Mouse (Mus musculus) liver, adult 2 months (tissue): Measurements from ENCODE around the gene Slc25a47. TPM values are rescaled to one million over a fixed set of nuclear protein-coding genes. Genes with fewer than 3 reads are reported as not detected.

ENCODE experiments used
- DNase-seq: peaks from one replicate; pipeline ENCODE4 v3.0.0-alpha.2; 2011; ENCODE audit warnings: low read depth, low spot score; ENCODE audit errors: extremely low read depth
- H3K27ac ChIP-seq: fragments of 200-500 bp; replicated peaks from 2 replicates; pipeline ENCODE4 v1.5.1; 2012; ENCODE audit warnings: low read depth, mild to moderate bottlenecking, control low read depth, inconsistent platforms, low read length; ENCODE audit not compliant: insufficient read depth
- H3K27me3 ChIP-seq: fragments of 200-500 bp; 2 replicates; pipeline ENCODE4 v1.6.1; 2012; ENCODE audit warnings: mild to moderate bottlenecking, moderate library complexity, low read length, inconsistent platforms; ENCODE audit not compliant: control insufficient read depth, insufficient read depth
- H3K36me3 ChIP-seq: fragments of 200-500 bp; 2 replicates; pipeline ENCODE4 v1.6.1; 2012; ENCODE audit warnings: low read length, inconsistent platforms; ENCODE audit not compliant: control insufficient read depth, insufficient read depth
- H3K4me1 ChIP-seq: fragments of 200-500 bp; 2 replicates; pipeline ENCODE4 v1.6.1; 2011; ENCODE audit warnings: low read length; ENCODE audit not compliant: control insufficient read depth, insufficient read depth
- H3K4me3 ChIP-seq: fragments of 200-500 bp; 2 replicates; pipeline ENCODE4 v1.5.1; 2011; ENCODE audit warnings: low read depth, mild to moderate bottlenecking, control low read depth, low read length, moderate library complexity; ENCODE audit not compliant: insufficient read depth
- H3K79me2 ChIP-seq: fragments of 200-500 bp; 2 replicates; pipeline ENCODE4 v1.6.1; 2012; ENCODE audit warnings: inconsistent platforms, mild to moderate bottlenecking, low read length, moderate library complexity; ENCODE audit not compliant: control insufficient read depth, insufficient read depth
- H3K9ac ChIP-seq: fragments of 200-500 bp; 2 replicates; pipeline ENCODE4 v1.6.1; 2012; ENCODE audit warnings: low read depth, mild to moderate bottlenecking, control low read depth, inconsistent platforms, low read length
- CTCF ChIP-seq: fragments of 200-500 bp; IDR thresholded peaks from 2 replicates; pipeline ENCODE4 v1.5.1; 2011; ENCODE audit warnings: low read depth, low read length, control low read depth
- POLR2A ChIP-seq: fragments of 200-500 bp; IDR thresholded peaks from 2 replicates; pipeline ENCODE4 v1.6.1; 2011; ENCODE audit warnings: low read length, control low read depth; ENCODE audit not compliant: insufficient read depth; ENCODE audit errors: extremely low read depth
- WGBS: fragments of 180-500 bp; shearing (Covaris S2); methylation state at CpG from one replicate; pipeline ENCODE4 v1.1.7; 2018; 5-methylcytosine and 5-hydroxymethylcytosine counted together
- polyA plus RNA-seq: library from polyadenylated mRNA; depleted of rRNA; stranded (reverse); fragments of >200 nt; gene quantifications from 2 replicates; pipeline ENCODE4 v1.2.3, GENCODE M21; 2012; rRNA removed
- total RNA-seq: library from RNA; depleted of rRNA; stranded (reverse); fragments of >200 nt; gene quantifications from 2 replicates; pipeline ENCODE4 v1.2.3, GENCODE M21; 2014; rRNA removed

Slc25a47 gene
- total RNA-seq = 626 and 693 TPM in 2 replicates
- polyA plus RNA-seq = 602 and 616 TPM in 2 replicates

- H3K27me3 ChIP-seq = no peaks in the 10 kb centered on the region
- peak; percentile 79 for TF ChIP-seq POLR2A
- TF ChIP-seq CTCF = no peak
- peak within 1 kb of the TSS; percentile 81 for H3K4me3 ChIP-seq
- H3K79me2 ChIP-seq = peaks cover 18% of the 10 kb centered on the region; the same call in 1 of the 2 replicates
- peaks cover 21% of the 10 kb centered on the region for H3K4me1 ChIP-seq
- no peaks in the 10 kb centered on the region for H3K36me3 ChIP-seq
- H3K27ac ChIP-seq = peak within 1 kb of the TSS; percentile 84
- WGBS = under 1% methylated on average over 52 of the region's 53 CpGs
- DNase-seq = peak; percentile 86
- peak within 1 kb of the TSS; percentile 84 for H3K9ac ChIP-seq
Measured at GRCm38 (mm10) chr12:108835840-108836409, at the start of gene Slc25a47, which contains the start of gene Slc25a29. Gene Slc25a47 (plus strand): TSS chr12:108836046. Gene Slc25a29 (minus strand): TSS chr12:108835883.

- WGBS = 79% methylated on average over 2 of the region's 2 CpGs
- Histone ChIP-seq H3K36me3 (no peaks in the 10 kb centered on the region), H3K9ac (no peak overlapping the region), H3K4me1 (peaks cover 8% of the 10 kb centered on the region; the same call in 1 of the 2 replicates), H3K27ac (no peak overlapping the region), H3K27me3 (no peaks in the 10 kb centered on the region), H3K79me2 (peaks cover 7% of the 10 kb centered on the region; the same call in 1 of the 2 replicates), H3K4me3 (no peak overlapping the region)
- DNase-seq = no peak
- TF ChIP-seq POLR2A (no peak), CTCF (no peak)
Measured at GRCm38 (mm10) chr12:108787329-108787728, 48.5 kb upstream of the Slc25a47 start.

- Histone ChIP-seq H3K27ac (peak overlapping the region; percentile 94), H3K79me2 (peaks cover 16% of the 10 kb centered on the region), H3K36me3 (no peaks in the 10 kb centered on the region), H3K4me3 (peak overlapping the region; percentile 89), H3K4me1 (peaks cover 13% of the 10 kb centered on the region; the same call in 1 of the 2 replicates), H3K27me3 (no peaks in the 10 kb centered on the region), H3K9ac (peak overlapping the region; percentile 97)
- peak; percentile 60 for DNase-seq
- under 1% methylated on average over 51 of the region's 52 CpGs for whole genome bisulfite sequencing
- TF ChIP-seq POLR2A = 0 out of 2 replicates have a peak, but pooled peaks have one; percentile 17
- no peak for TF ChIP-seq CTCF
Measured at GRCm38 (mm10) chr12:108792152-108792545, 43.7 kb upstream of the Slc25a47 start.

- Histone ChIP-seq H3K36me3 (no peaks in the 10 kb centered on the region), H3K27me3 (no peaks in the 10 kb centered on the region), H3K4me1 (peaks cover 13% of the 10 kb centered on the region; the same call in 1 of the 2 replicates), H3K27ac (peak within 1 kb of the TSS; percentile 100), H3K79me2 (peaks cover 16% of the 10 kb centered on the region), H3K4me3 (peak within 1 kb of the TSS; percentile 98), H3K9ac (peak within 1 kb of the TSS; percentile 100)
- TF ChIP-seq POLR2A = peak; percentile 88
- TF ChIP-seq CTCF = no peak
- WGBS = under 1% methylated on average over 92 of the region's 127 CpGs
- peak; percentile 82 for DNase-seq
Measured at GRCm38 (mm10) chr12:108792546-108793452, 43.0 kb upstream of the Slc25a47 start, which contains the start of gene Yy1. Gene Yy1 (plus strand): TSS chr12:108792973.

DNA sequence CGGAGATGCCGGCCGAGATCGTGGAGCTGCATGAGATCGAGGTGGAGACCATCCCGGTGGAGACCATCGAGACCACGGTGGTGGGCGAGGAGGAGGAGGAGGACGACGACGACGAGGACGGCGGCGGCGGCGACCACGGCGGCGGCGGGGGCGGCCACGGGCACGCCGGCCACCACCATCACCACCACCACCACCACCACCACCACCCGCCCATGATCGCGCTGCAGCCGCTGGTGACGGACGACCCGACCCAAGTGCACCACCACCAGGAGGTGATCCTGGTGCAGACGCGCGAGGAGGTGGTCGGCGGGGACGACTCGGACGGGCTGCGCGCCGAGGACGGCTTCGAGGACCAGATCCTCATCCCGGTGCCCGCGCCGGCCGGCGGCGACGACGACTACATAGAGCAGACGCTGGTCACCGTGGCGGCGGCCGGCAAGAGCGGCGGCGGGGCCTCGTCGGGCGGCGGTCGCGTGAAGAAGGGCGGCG, 42.3 kb upstream of the Slc25a47 start:
- peak overlapping the region; percentile 98 for H3K4me3 ChIP-seq
- under 1% methylated on average over 68 of the region's 71 CpGs for WGBS
- peak overlapping the region; percentile 89 for H3K27ac ChIP-seq
- no peak for DNase-seq
- TF ChIP-seq POLR2A (no peak), CTCF (no peak)
- no peaks in the 10 kb centered on the region for H3K36me3 ChIP-seq
- H3K4me1 ChIP-seq = peaks cover 16% of the 10 kb centered on the region; the same call in 1 of the 2 replicates
- peak overlapping the region; percentile 96 for H3K9ac ChIP-seq
- peaks cover 19% of the 10 kb centered on the region for H3K79me2 ChIP-seq
- no peaks in the 10 kb centered on the region for H3K27me3 ChIP-seq
